Mouse (Mus musculus) left cerebral cortex, postnatal 25 days (tissue): Measurements from ENCODE around the gene Scamp1. TPM values are rescaled to one million over a fixed set of nuclear protein-coding genes. Genes with fewer than 3 reads are reported as not detected.

Source experiments
- DNase-seq, 2 experiments: peaks; one replicate each; pipeline ENCODE4 v3.0.0; 2022; ENCODE audit warnings: low spot score in 2 of 2, mixed read lengths in 1 of 2
- intact Hi-C: fragments of 180-260 bp; cut with DNase I; formaldehyde crosslinking; loops from one replicate; pipeline ENCODE4 v1.15.1; 2025
- total RNA-seq, 2 experiments: library from RNA; stranded (reverse); gene quantifications; 2 replicates each; pipeline ENCODE4 v1.2.3; 2021

The Scamp1 gene
- total RNA-seq, 2 experiments from 2014 or later: 181 to 184 TPM

- peak in 1 of 2 experiments; percentile 43 for DNase-seq
- intact Hi-C loops: no loop called here
Measured at GRCm38 (mm10) chr13:94184726-94185456, 100.8 kb downstream of the Scamp1 start.

GRCm38 (mm10) chr13:94183372-94184021, 102.2 kb downstream of the Scamp1 start:
- no peak for DNase-seq
- intact Hi-C loops: no loop called here

GRCm38 (mm10) chr13:94182026-94182425, 103.6 kb downstream of the Scamp1 start:
- no peak for DNase-seq

GRCm38 (mm10) chr13:94180477-94181420, 104.9 kb downstream of the Scamp1 start:
- no peak for DNase-seq
- intact Hi-C loops: no loop called here

More at GRCm38 (mm10) chr13:94182026-94182425, 103.6 kb downstream of the Scamp1 start:
- intact Hi-C loops: no loop called here

- intact Hi-C loops: no loop called here
- DNase-seq: peak; percentile 45 to 92
Measured at GRCm38 (mm10) chr13:94178401-94179040, 107.1 kb downstream of the Scamp1 start.

- intact Hi-C loops: no loop called here
- no peak for DNase-seq
Measured at GRCm38 (mm10) chr13:94177148-94177547, 108.5 kb downstream of the Scamp1 start.

- DNase-seq: no peak
- intact Hi-C loops: no loop called here
Measured at GRCm38 (mm10) chr13:94175379-94176050, 110.1 kb downstream of the Scamp1 start.

- peak in 1 of 2 experiments; percentile 26 for DNase-seq
- intact Hi-C loops: no loop called here
Measured at GRCm38 (mm10) chr13:94174577-94175279, 110.9 kb downstream of the Scamp1 start.

GRCm38 (mm10) chr13:94173633-94174576, 111.8 kb downstream of the Scamp1 start:
- intact Hi-C loops: no loop called here
- DNase-seq: peak in 1 of 2 experiments; percentile 23

- intact Hi-C loops: no loop called here
Measured at GRCm38 (mm10) chr13:94172533-94173310, 112.9 kb downstream of the Scamp1 start.

GRCm38 (mm10) chr13:94171612-94172011, 114.0 kb downstream of the Scamp1 start:
- intact Hi-C loops: no loop called here
- no peak for DNase-seq

More at GRCm38 (mm10) chr13:94172533-94173310, 112.9 kb downstream of the Scamp1 start:
- peak in 1 of 2 experiments; percentile 26 for DNase-seq

- intact Hi-C loops: no loop called here
- DNase-seq: no peak
Measured at GRCm38 (mm10) chr13:94169325-94169916, 116.2 kb downstream of the Scamp1 start.

GRCm38 (mm10) chr13:94168319-94168718, 117.3 kb downstream of the Scamp1 start:
- no peak for DNase-seq
- intact Hi-C loops: no loop called here

- no peak for DNase-seq
- intact Hi-C loops: no loop called here
Measured at GRCm38 (mm10) chr13:94164501-94164900, 121.2 kb downstream of the Scamp1 start.

GRCm38 (mm10) chr13:94159478-94160220, 126.0 kb downstream of the Scamp1 start:
- intact Hi-C loops: no loop called here
- no peak for DNase-seq
